Mouse (Mus musculus) hindbrain, embryonic 15.5 days (tissue): ENCODE measurements around the gene Ap2a1. TPM values are rescaled to one million over a fixed set of nuclear protein-coding genes. Genes with fewer than 3 reads are reported as not detected.
A peak's percentile ranks its signal among the peaks of the same experiment; 100 is the strongest.

ENCODE experiments used
- ATAC-seq: fragments of 200-750 bp; cut with Nextera tagmentation; 2 replicates; pipeline ENCODE4 v1.8.0; 2017; ENCODE audit warnings: low read depth, moderate number of reproducible peaks, moderate TSS enrichment; ENCODE audit not compliant: low FRiP score
- H3K27ac ChIP-seq: fragments of 300-500 bp; sonication (generic); replicated peaks from 2 replicates; pipeline ENCODE4 v1.5.1; 2015; ENCODE audit warnings: mild to moderate bottlenecking, inconsistent platforms
- H3K27me3 ChIP-seq: fragments of 300-500 bp; sonication (generic); 2 replicates; pipeline ENCODE4 v1.6.1; 2015; ENCODE audit warnings: control low read depth, inconsistent platforms
- H3K36me3 ChIP-seq: fragments of 300-500 bp; sonication (generic); 2 replicates; pipeline ENCODE4 v1.6.1; 2015; ENCODE audit warnings: control low read depth, inconsistent platforms
- H3K4me1 ChIP-seq: fragments of 300-500 bp; sonication (generic); replicated peaks from 2 replicates; pipeline ENCODE4 v1.6.1; 2015; ENCODE audit warnings: control low read depth, inconsistent platforms
- H3K4me2 ChIP-seq: fragments of 300-500 bp; sonication (generic); 2 replicates; pipeline ENCODE4 v1.6.1; 2015; ENCODE audit warnings: moderate library complexity, mild to moderate bottlenecking, inconsistent platforms
- H3K4me3 ChIP-seq: fragments of 300-500 bp; sonication (generic); 2 replicates; pipeline ENCODE4 v1.5.1; 2015; ENCODE audit warnings: mild to moderate bottlenecking, inconsistent platforms
- H3K9ac ChIP-seq: fragments of 300-500 bp; sonication (generic); 2 replicates; pipeline ENCODE4 v1.6.1; 2015; ENCODE audit warnings: inconsistent platforms
- H3K9me3 ChIP-seq: fragments of 300-500 bp; sonication (generic); 2 replicates; pipeline ENCODE4 v1.6.1; 2016; ENCODE audit warnings: control low read depth, inconsistent platforms
- WGBS: fragments of 180-500 bp; shearing (Covaris S2); methylation state at CpG from one replicate; pipeline ENCODE4 v1.1.7; 2015; 5-methylcytosine and 5-hydroxymethylcytosine counted together
- polyA plus RNA-seq: library from polyadenylated mRNA; unstranded; fragments of >200 nt; fragmentation: Nextera tagmentation; extraction: Ambion mirVana; gene quantifications from 2 replicates; pipeline ENCODE4 v1.2.1, GENCODE M21; 2015

Ap2a1 gene
- polyA plus RNA-seq, 1 experiment from 2014 or later: 132 TPM

- no peaks in the 10 kb centered on the region for H3K27me3 ChIP-seq
- peak; percentile 5 for ATAC-seq
- H3K27ac ChIP-seq: peak overlapping the region; percentile 98
- peak overlapping the region; percentile 83 for H3K4me3 ChIP-seq
- H3K36me3 ChIP-seq: peaks cover 9% of the 10 kb centered on the region
- H3K9me3 ChIP-seq: no peaks in the 10 kb centered on the region
- H3K9ac ChIP-seq: peak overlapping the region; percentile 98
- H3K4me2 ChIP-seq: peak overlapping the region; percentile 86
- H3K4me1 ChIP-seq: peaks cover 52% of the 10 kb centered on the region
- WGBS: under 1% methylated on average over 81 of the region's 108 CpGs
These were observed 60.2 kb downstream of the Ap2a1 start for GRCm38 (mm10) chr7:44868919-44869696.

GRCm38 (mm10) chr7:44868465-44868864 is 60.8 kb downstream of the Ap2a1 start:
- Histone ChIP-seq H3K27me3 (no peaks in the 10 kb centered on the region), H3K36me3 (peaks cover 16% of the 10 kb centered on the region), H3K27ac (peak overlapping the region; percentile 98), H3K4me1 (peaks cover 56% of the 10 kb centered on the region), H3K4me3 (peak overlapping the region; percentile 83), H3K4me2 (peak overlapping the region; percentile 86), H3K9me3 (no peaks in the 10 kb centered on the region), H3K9ac (peak overlapping the region; percentile 98)
- no peak for ATAC-seq
- WGBS: 7% methylated on average over 16 of the region's 16 CpGs

GRCm38 (mm10) chr7:44867802-44868201 is 61.5 kb downstream of the Ap2a1 start:
- Histone ChIP-seq H3K9ac (peak overlapping the region; percentile 98), H3K4me1 (peaks cover 56% of the 10 kb centered on the region), H3K27ac (0 out of 2 replicates have a peak overlapping the region, but pooled peaks have one; percentile 98), H3K27me3 (no peaks in the 10 kb centered on the region), H3K36me3 (peaks cover 22% of the 10 kb centered on the region), H3K9me3 (no peaks in the 10 kb centered on the region), H3K4me2 (peak overlapping the region; percentile 86), H3K4me3 (peak overlapping the region; percentile 83)
- no peak for ATAC-seq
- 45% methylated on average over 9 of the region's 9 CpGs for WGBS

- H3K27me3 ChIP-seq: no peaks in the 10 kb centered on the region
- peaks cover 56% of the 10 kb centered on the region for H3K4me1 ChIP-seq
- no peak for ATAC-seq
- peaks cover 29% of the 10 kb centered on the region for H3K36me3 ChIP-seq
- H3K4me3 ChIP-seq: peak overlapping the region; percentile 83
- H3K9ac ChIP-seq: peak overlapping the region; percentile 98
- peak overlapping the region; percentile 98 for H3K27ac ChIP-seq
- 76% methylated on average over 19 of the region's 19 CpGs for WGBS
- peak overlapping the region; percentile 86 for H3K4me2 ChIP-seq
- no peaks in the 10 kb centered on the region for H3K9me3 ChIP-seq
These were observed 62.1 kb downstream of the Ap2a1 start for GRCm38 (mm10) chr7:44867010-44867702.

GRCm38 (mm10) chr7:44866276-44867009 is 62.9 kb downstream of the Ap2a1 start:
- H3K4me1 ChIP-seq: peaks cover 56% of the 10 kb centered on the region
- peak overlapping the region; percentile 15; the same call in 1 of the 2 replicates for H3K9ac ChIP-seq
- no peaks in the 10 kb centered on the region for H3K27me3 ChIP-seq
- H3K4me2 ChIP-seq: peak overlapping the region; percentile 86
- 40% methylated on average over 15 of the region's 15 CpGs for WGBS
- no peaks in the 10 kb centered on the region for H3K9me3 ChIP-seq
- H3K36me3 ChIP-seq: peaks cover 34% of the 10 kb centered on the region
- H3K4me3 ChIP-seq: peak overlapping the region; percentile 12
- ATAC-seq: no peak
- peak overlapping the region; percentile 98 for H3K27ac ChIP-seq

- no peak overlapping the region for H3K27ac ChIP-seq
- ATAC-seq: no peak
- H3K27me3 ChIP-seq: no peaks in the 10 kb centered on the region
- WGBS: 80% methylated on average over 24 of the region's 24 CpGs
- no peak overlapping the region for H3K4me3 ChIP-seq
- H3K9me3 ChIP-seq: no peaks in the 10 kb centered on the region
- no peak overlapping the region for H3K9ac ChIP-seq
- H3K4me2 ChIP-seq: no peak overlapping the region
- peaks cover 34% of the 10 kb centered on the region for H3K36me3 ChIP-seq
- H3K4me1 ChIP-seq: peaks cover 59% of the 10 kb centered on the region
These were observed 64.4 kb downstream of the Ap2a1 start for GRCm38 (mm10) chr7:44864595-44865542.

- H3K9me3 ChIP-seq: no peaks in the 10 kb centered on the region
- H3K9ac ChIP-seq: no peak overlapping the region
- peaks cover 34% of the 10 kb centered on the region for H3K36me3 ChIP-seq
- WGBS: 86% methylated on average over 11 of the region's 11 CpGs
- H3K27me3 ChIP-seq: no peaks in the 10 kb centered on the region
- ATAC-seq: no peak
- no peak overlapping the region for H3K27ac ChIP-seq
- H3K4me3 ChIP-seq: no peak overlapping the region
- H3K4me2 ChIP-seq: no peak overlapping the region
- peaks cover 63% of the 10 kb centered on the region for H3K4me1 ChIP-seq
These were observed 65.3 kb downstream of the Ap2a1 start for GRCm38 (mm10) chr7:44863982-44864494.

GRCm38 (mm10) chr7:44863210-44863609 is 66.1 kb downstream of the Ap2a1 start:
- H3K9ac ChIP-seq: no peak overlapping the region
- peaks cover 65% of the 10 kb centered on the region for H3K4me1 ChIP-seq
- H3K9me3 ChIP-seq: no peaks in the 10 kb centered on the region
- no peak overlapping the region for H3K4me3 ChIP-seq
- 87% methylated on average over 14 of the region's 14 CpGs for WGBS
- H3K36me3 ChIP-seq: peaks cover 34% of the 10 kb centered on the region
- no peak overlapping the region for H3K27ac ChIP-seq
- H3K27me3 ChIP-seq: no peaks in the 10 kb centered on the region
- ATAC-seq: no peak
- H3K4me2 ChIP-seq: no peak overlapping the region

- Histone ChIP-seq H3K4me3 (no peak overlapping the region), H3K36me3 (peaks cover 34% of the 10 kb centered on the region), H3K4me1 (peaks cover 65% of the 10 kb centered on the region), H3K4me2 (no peak overlapping the region), H3K27me3 (no peaks in the 10 kb centered on the region), H3K9me3 (no peaks in the 10 kb centered on the region), H3K27ac (no peak overlapping the region), H3K9ac (no peak overlapping the region)
- 86% methylated on average over 8 of the region's 8 CpGs for WGBS
- ATAC-seq: no peak
These were observed 66.9 kb downstream of the Ap2a1 start for GRCm38 (mm10) chr7:44862434-44862833.

GRCm38 (mm10) chr7:44861429-44861816 is 67.9 kb downstream of the Ap2a1 start:
- Histone ChIP-seq H3K9ac (no peak overlapping the region), H3K36me3 (peaks cover 34% of the 10 kb centered on the region), H3K4me2 (no peak overlapping the region), H3K9me3 (no peaks in the 10 kb centered on the region), H3K27ac (no peak overlapping the region), H3K4me1 (peaks cover 60% of the 10 kb centered on the region), H3K4me3 (no peak overlapping the region), H3K27me3 (no peaks in the 10 kb centered on the region)
- 68% methylated on average over 14 of the region's 14 CpGs for WGBS
- ATAC-seq: no peak
